Mouse (Mus musculus): ENCODE data around the gene Rad9a. TPM values are rescaled to one million over a fixed set of nuclear protein-coding genes. Genes with fewer than 3 reads are reported as not detected.

Rad9a gene
- total and polyA plus RNA-seq, 3 experiments, result 21.3 to 37.9 TPM; not detected in 1

GRCm38 (mm10) chr19:4194021-4194724 is 7.3 kb downstream of the Rad9a start (continued):
- TF ChIP-seq RCOR1 (IDR thresholded peaks at IDR 0.05; ENCODE audit: low read depth, low read length) (no peak), MAX (IDR thresholded peaks at IDR 0.05; ENCODE audit: low read length) (no peak)

- peaks cover 6 to 19% of the 10 kb centered on the region in 2 experiments; a peak in 3 of 4 replicates for H3K36me3 ChIP-seq (ENCODE audit: control insufficient read depth in 1 of 2, insufficient read depth in 2 of 2, low read length in 2 of 2)
- TF ChIP-seq GATA1 (IDR thresholded peaks at IDR 0.05; ENCODE audit: low read depth, low read length), result no peak
- no peak for TF ChIP-seq SIN3A (IDR thresholded peaks at IDR 0.05; ENCODE audit: low read length)
- TF ChIP-seq NRF1 (IDR thresholded peaks at IDR 0.05; ENCODE audit: insufficient read depth, low read depth, low read length, poor library complexity, severe bottlenecking), result no peak
- TF ChIP-seq USF1 (IDR thresholded peaks at IDR 0.05; ENCODE audit: low read depth, low read length), result no peak
- TF ChIP-seq USF2 (IDR thresholded peaks at IDR 0.05; ENCODE audit: borderline replicate concordance in 1 of 2, insufficient read depth in 1 of 2, low read depth in 1 of 2, low read length in 2 of 2), result no peak
- no peak for TF ChIP-seq TAL1 (IDR thresholded peaks at IDR 0.05; ENCODE audit: low read length)
- no peak for TF ChIP-seq TCF12 (IDR thresholded peaks at IDR 0.05; ENCODE audit: low read depth, low read length)
- no peak for TF ChIP-seq ZKSCAN1 (IDR thresholded peaks at IDR 0.05; ENCODE audit: low read depth, low read length)
- TF ChIP-seq GABPA (IDR thresholded peaks at IDR 0.05; ENCODE audit: low read depth, low read length), result no peak
- TF ChIP-seq MAX (IDR thresholded peaks at IDR 0.05; ENCODE audit: low read length), result no peak
- TF ChIP-seq ZNF384 (IDR thresholded peaks at IDR 0.05; ENCODE audit: low read depth, low read length), result no peak
- no peak for TF ChIP-seq RCOR1 (IDR thresholded peaks at IDR 0.05; ENCODE audit: low read depth, low read length)
- TF ChIP-seq MAFK (IDR thresholded peaks at IDR 0.05; ENCODE audit: borderline replicate concordance, low read depth, low read length), result no peak
- TF ChIP-seq MYC (IDR thresholded peaks at IDR 0.05; ENCODE audit: low read depth, low read length), result no peak
- no peak for TF ChIP-seq NELFE (IDR thresholded peaks at IDR 0.05; ENCODE audit: low read depth, low read length)
- TF ChIP-seq ELF1 (IDR thresholded peaks at IDR 0.05; ENCODE audit: low read depth, low read length), result no peak
- peak overlapping the region; percentile 99 for H3K9ac ChIP-seq (ENCODE audit: control insufficient read depth, low read depth, low read length, poor library complexity, severe bottlenecking)
- H3K4me1 ChIP-seq (ENCODE audit: control insufficient read depth in 1 of 2, insufficient read depth in 2 of 2, low read length in 2 of 2), result peaks cover 6 to 20% of the 10 kb centered on the region in 2 experiments
- H3K27ac ChIP-seq (ENCODE audit: control insufficient read depth, low read depth, low read length), result peak overlapping the region; percentile 9; the same call in 1 of the 2 replicates
- DNase-seq (ENCODE audit: low read depth, low spot score), result peak; percentile 11
- H3K9me3 ChIP-seq (replicated peaks; ENCODE audit: insufficient read depth, low read length), result no peaks in the 10 kb centered on the region
- H3K79me2 ChIP-seq (ENCODE audit: control insufficient read depth, insufficient read depth, low read length, poor library complexity), result peaks cover 28% of the 10 kb centered on the region
- H3K4me3 ChIP-seq (ENCODE audit: control insufficient read depth in 1 of 2, insufficient read depth in 1 of 2, low read depth in 2 of 2, low read length in 2 of 2), result peak overlapping the region; percentile 85 to 88
- H3K27me3 ChIP-seq (ENCODE audit: control insufficient read depth in 1 of 2, insufficient read depth in 2 of 2, low read length in 2 of 2), result no peaks in the 10 kb centered on the region
These were observed 8.3 kb downstream of the Rad9a start for GRCm38 (mm10) chr19:4193129-4193528.
